Mouse (Mus musculus): ENCODE results near the gene Ifitm2.
"Not testable (repeated sequence)": the region's sequence is repeated elsewhere in the genome, so short reads cannot be mapped to it uniquely, and the experiment has no call there.

Ifitm2 gene

DNA sequence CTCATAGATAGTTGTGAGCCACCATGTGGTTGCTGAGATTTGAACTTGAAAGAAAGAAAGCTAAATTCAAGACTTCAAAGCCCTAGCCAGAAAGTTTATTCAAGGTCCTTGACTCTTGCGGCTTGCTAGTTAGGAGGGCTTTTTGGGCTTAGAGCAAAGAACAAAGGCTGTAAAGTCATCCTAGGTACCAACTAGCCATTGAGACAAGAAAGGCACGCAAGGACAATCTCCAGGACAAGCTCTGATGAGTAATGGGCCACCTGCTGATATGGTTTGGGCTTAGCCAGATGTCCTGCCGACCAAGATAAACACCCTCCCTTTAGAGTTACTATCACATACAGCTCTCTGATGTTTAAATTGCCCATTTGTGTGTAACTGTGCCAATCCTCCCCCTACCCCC, 12.9 kb upstream of the Ifitm2 start:
- DNase-seq (ENCODE audit: low spot score) = not testable (repeated sequence)

DNA sequence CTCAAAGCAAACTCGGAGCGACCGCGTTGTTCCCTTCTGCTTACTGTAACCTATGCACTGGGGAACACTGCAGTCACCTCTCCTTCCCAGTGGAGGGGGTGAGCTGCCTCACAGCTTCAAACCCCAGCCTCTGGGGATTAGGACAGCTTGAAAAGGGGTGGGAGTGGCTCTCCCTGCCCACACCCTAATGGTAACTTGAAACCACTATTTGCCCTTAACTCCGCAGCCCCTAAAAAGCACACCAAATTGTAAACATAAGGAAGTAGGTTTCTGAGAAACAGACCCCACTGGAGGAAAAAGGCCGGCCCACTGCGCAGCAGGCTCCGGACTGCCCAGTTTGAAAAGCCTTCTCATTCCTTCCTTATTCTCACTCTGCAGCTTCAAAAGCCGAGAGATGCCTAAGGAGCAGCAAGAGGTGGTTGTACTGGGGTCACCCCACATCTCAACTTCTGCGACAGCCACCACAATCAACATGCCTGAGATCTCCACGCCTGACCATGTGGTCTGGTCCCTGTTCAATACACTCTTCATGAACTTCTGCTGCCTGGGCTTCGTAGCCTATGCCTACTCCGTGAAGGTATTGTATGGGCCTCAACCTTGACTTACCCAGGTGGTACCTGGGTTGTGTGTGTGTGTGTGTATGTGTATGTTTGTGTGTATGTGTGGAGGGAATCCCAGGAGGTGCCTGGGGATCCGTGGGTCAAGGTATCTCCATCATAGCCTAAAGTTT, 12.2 kb upstream of the Ifitm2 start:
- no peak for DNase-seq (ENCODE audit: low spot score)

DNA sequence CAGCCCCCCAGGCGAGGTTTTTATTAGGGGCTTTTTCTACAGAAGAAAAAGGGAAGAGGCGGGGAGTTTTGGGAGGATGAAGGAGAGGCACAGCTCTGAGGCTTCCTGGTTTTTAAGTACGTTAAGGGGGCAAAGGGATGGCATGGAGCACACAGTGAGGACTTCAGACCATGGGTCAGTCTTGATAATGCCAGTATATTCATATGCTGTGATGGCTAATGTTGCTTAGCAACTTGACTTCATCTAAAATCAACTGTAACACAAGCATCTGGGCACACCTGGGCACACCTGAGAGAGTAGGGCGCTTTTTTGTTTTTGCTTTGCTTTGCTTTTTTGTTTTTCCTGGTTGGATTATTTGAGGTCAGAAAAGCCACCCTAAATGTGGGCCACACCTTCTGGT, 11.1 kb upstream of the Ifitm2 start, which contains the start of gene Ifitm1:
Ifitm1 (plus strand) TSS at position 301 of the 400 bp plus-strand sequence.
- DNase-seq (ENCODE audit: low spot score) = no peak

DNA sequence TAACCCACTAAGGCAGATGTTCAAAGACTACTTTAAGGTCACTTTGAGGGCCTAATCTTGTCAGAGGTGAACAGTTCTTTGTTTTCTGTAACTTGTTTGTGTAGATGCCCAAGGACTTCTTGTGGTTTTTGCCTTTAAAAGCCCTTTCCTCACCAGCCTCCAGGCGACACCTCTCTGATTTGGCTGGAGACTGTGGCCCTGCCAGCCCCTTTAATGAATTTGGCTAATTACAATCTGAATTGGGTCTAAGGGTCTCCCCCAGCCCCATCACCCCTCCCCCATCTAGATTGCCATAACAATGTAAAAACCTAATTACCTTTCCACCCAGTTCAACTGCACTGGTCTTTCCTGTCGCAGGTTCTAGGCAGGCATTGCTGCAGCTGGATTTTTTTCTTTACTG, 6.9 kb upstream of the Ifitm2 start:
- no peak for DNase-seq (ENCODE audit: low spot score)

GRCm38 (mm10) chr7:140961416-140961815, 5.6 kb upstream of the Ifitm2 start:
- no peak for DNase-seq (ENCODE audit: low spot score)

GRCm38 (mm10) chr7:140960026-140960425, 4.2 kb upstream of the Ifitm2 start:
- DNase-seq (ENCODE audit: low spot score) = no peak

- DNase-seq (ENCODE audit: low spot score) = no peak
Measured at GRCm38 (mm10) chr7:140959181-140959901, 3.6 kb upstream of the Ifitm2 start.

GRCm38 (mm10) chr7:140956556-140956869, 726 bp upstream of the Ifitm2 start:
- DNase-seq (ENCODE audit: low spot score) = no peak

DNA sequence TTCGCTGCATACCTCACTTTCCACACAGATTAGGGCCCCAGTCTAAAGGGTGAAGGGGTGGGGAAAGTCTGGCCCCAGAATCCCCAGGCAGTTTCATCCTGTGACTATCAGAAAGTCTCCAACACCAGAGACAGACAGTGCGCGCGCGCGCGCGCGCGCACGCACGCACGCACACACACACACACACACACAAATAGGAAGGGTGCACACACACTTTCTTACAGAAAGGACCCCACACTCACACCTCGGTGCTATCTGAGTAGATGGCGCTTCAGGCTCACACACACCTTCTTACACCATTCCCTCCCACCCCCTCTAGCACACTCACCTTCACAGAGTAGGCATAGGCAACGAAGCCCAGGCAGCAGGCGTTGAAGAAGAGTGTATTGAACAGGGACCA, 445 bp downstream of the Ifitm2 start:
- no peak for DNase-seq (ENCODE audit: low spot score)

- no peak for DNase-seq (ENCODE audit: low spot score)
Measured at GRCm38 (mm10) chr7:140954733-140955071, 1.1 kb downstream of the Ifitm2 start.

GRCm38 (mm10) chr7:140953800-140954732, 1.7 kb downstream of the Ifitm2 start:
- no peak for DNase-seq (ENCODE audit: low spot score)

GRCm38 (mm10) chr7:140953133-140953532, 2.7 kb downstream of the Ifitm2 start:
- no peak for DNase-seq (ENCODE audit: low spot score)

- DNase-seq (ENCODE audit: low spot score) = no peak
Measured at GRCm38 (mm10) chr7:140952441-140952840, 3.3 kb downstream of the Ifitm2 start.

GRCm38 (mm10) chr7:140951765-140952164, 4.0 kb downstream of the Ifitm2 start:
- no peak for DNase-seq (ENCODE audit: low spot score)

GRCm38 (mm10) chr7:140951051-140951450, 4.7 kb downstream of the Ifitm2 start:
- DNase-seq (ENCODE audit: low spot score) = no peak

GRCm38 (mm10) chr7:140949824-140950530, 5.8 kb downstream of the Ifitm2 start, which contains the start of gene Ifitm5:
Gene Ifitm5 (minus strand): TSS chr7:140950291.
- DNase-seq (ENCODE audit: low spot score) = no peak

- no peak for DNase-seq (ENCODE audit: low spot score)
Measured at GRCm38 (mm10) chr7:140949255-140949654, 6.5 kb downstream of the Ifitm2 start.

GRCm38 (mm10) chr7:140948161-140948560, 7.6 kb downstream of the Ifitm2 start:
- no peak for DNase-seq (ENCODE audit: low spot score)

DNA sequence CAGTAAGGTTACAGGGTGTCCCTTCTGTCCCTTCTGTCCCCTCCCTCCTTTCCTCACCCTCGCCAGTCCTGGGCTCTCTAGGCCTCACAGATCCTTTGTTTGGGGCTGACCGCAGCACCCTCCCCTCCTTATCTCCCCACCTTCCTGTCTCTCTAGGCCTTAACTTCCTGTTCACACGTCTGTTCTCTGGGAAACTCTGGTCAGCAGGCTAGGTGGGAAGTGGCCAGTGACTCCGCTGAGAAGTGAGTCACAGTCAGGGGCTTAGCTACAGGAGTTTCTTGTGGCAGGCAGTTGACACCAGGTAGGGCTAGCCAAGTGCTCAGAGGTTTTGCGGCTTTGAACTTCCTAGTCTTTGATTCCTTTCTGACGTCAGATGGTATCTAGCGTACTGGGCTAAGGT, 8.8 kb downstream of the Ifitm2 start:
- no peak for DNase-seq (ENCODE audit: low spot score)

DNA sequence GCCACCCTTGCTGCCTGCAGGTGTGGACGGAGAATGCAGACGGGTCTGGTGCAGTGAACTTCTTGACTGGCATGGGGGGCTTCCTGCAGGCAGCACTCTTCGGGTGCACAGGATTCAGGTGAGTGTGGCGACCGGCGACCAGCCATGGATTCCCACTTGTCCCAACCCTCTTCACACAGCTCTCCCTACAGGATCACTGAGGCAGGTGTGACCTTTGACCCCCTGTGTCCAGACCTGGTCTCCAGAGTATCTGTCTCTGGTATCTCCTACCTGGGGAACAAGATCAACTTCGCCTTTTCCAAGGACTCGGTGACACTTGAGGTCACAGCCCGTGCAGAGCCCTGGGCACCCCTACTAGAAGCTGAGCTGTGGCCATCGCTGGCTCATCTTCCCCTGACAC, 9.5 kb downstream of the Ifitm2 start:
- no peak for DNase-seq (ENCODE audit: low spot score)

GRCm38 (mm10) chr7:140945247-140945646, 10.5 kb downstream of the Ifitm2 start:
- DNase-seq (ENCODE audit: low spot score) = no peak

DNA sequence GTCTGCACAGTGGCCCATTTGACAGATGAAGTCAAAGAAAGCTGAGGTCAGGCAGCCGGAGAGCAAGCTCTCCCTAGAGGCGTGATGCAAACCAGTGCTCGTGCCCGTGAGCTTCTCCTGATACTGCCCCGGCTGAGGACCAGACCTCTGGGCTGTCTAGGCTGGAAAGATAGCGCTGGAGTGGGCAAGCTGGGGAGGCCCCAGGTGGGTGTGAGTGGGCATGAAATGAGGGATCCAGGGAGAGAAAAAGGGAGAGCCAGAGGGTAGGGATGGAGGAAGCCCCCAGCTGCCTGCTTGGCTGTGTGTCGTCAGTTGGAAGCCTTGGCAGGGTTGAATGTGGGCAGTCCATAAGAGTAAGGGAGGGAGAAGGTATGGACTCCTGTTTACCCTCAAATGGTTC, 11.6 kb downstream of the Ifitm2 start:
- no peak for DNase-seq (ENCODE audit: low spot score)
